Mouse (Mus musculus): Measurements from ENCODE around the gene Prtn3.

Gene Prtn3

GRCm38 (mm10) chr10:79910556-79910955, 36.3 kb downstream of the Prtn3 start, which contains the start of gene Gm26602:
TSS of gene Gm26602 (plus strand) at chr10:79910856.
- no peak for DNase-seq (ENCODE audit: low spot score)

- no peak for DNase-seq (ENCODE audit: low spot score)
Observed at GRCm38 (mm10) chr10:79912412-79912811, 38.1 kb downstream of the Prtn3 start.

- DNase-seq (ENCODE audit: low spot score), result no peak
Observed at GRCm38 (mm10) chr10:79914131-79914947, 40.1 kb downstream of the Prtn3 start.

- DNase-seq (ENCODE audit: low spot score), result no peak
Observed at GRCm38 (mm10) chr10:79914948-79915596, 40.8 kb downstream of the Prtn3 start.

- no peak for DNase-seq (ENCODE audit: low spot score)
Observed at GRCm38 (mm10) chr10:79916081-79916480, 41.8 kb downstream of the Prtn3 start.

DNA sequence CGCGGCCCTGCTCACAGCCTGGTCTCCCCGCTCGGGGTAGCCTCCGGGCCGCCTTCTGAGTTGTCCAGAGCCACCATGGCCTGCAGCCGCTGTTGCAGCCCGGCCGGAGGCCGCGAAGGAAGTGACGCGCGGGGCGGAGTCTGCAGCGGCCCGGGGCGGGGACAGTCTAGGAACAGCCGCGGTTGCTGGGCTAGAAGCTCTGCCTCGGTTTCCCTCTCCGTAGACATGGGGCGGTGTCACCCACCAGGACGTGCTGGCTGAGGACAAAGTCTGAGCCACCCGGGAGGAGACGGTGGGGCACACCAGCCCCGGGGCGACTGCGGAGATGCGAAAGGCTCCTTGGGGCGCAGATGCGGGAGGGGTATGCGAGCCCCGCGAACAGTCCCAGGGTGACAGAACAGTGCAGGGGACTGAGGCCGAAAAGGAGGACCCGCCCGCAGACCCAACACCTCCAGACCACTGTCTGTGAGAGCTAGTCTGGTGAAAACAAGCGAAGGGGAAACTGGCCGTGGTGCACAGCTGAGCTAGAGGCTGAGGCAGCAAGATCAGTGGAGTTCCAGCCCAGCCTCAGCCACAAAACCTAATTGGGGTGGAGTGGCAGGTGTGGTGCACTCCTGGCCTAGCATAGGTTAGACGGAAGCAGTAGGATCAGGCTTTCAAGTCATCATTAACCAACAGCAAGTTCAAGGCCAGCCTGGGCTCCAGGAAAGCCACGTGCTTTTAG, 42.7 kb downstream of the Prtn3 start, which contains the start of gene Kiss1r:
Kiss1r (plus strand) TSS at position 164 of the 724 bp plus-strand sequence.
- DNase-seq (ENCODE audit: low spot score), result peak; percentile 68

- no peak for DNase-seq (ENCODE audit: low spot score)
Observed at GRCm38 (mm10) chr10:79917532-79918100, 43.3 kb downstream of the Prtn3 start.

GRCm38 (mm10) chr10:79918231-79919078, 44.2 kb downstream of the Prtn3 start:
- DNase-seq (ENCODE audit: low spot score), result no peak

DNA sequence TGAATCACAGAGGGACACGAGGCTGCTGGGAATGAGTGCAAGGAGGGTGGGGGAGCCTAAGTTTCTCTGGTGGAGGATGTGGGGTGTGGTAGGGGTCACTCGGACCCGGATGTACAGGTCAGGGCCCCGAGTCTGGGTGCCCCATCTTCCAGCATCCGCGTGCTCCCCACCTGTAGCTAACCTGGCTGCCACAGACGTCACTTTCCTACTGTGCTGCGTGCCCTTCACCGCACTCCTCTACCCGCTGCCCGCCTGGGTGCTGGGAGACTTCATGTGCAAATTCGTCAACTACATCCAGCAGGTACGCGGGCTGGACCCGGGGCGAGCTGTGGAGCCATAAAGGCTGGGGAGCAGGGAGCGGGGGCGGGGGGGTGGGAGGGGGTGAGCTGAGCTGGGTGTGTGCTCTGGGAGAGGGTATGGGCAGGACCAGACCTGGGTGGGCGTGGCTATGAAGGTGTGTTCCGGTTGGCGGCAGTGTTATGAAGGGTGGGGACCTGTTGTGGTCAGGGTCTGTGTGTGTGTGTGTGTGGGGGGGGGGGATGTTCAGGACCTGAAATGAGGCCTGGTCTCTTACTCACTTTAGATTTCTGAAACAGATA, 45.1 kb downstream of the Prtn3 start:
- no peak for DNase-seq (ENCODE audit: low spot score)

DNA sequence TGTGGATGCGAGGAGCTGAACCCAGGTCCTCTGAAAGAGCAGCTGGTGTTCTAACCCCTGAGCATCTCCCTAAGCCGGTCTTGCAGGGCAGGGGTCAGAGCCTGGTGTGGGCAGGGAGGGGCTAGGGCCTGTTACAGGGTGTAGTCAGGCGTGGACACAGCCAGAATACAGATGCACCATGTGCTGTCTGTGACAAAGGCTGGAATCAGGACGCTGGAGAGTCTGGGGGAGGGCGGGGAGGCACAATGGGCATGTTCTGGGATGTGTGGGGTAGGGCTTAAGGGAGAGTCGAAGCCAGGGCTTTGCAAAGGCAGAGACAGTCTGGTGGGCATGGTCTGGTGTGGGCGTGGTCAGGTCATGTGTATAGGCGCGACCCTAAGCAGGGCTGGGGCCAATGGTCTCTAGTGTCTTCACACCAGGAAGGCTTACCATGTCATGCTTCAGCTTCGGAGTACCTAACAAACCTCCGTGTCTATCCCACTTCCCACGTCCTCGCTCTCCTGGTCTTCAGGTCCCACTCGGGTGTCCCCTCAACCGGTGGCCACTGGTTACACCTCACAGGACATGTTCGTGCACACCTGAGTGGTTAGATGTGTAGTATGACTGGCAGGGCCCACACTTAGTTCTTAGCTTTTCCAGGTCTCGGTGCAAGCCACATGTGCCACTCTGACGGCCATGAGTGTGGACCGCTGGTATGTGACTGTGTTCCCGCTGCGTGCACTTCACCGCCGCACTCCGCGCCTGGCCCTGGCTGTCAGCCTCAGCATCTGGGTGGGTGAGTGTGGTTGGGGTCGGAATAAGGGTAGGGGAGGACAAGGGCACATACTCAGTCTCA, 46.0 kb downstream of the Prtn3 start:
- DNase-seq (ENCODE audit: low spot score), result no peak

GRCm38 (mm10) chr10:79920958-79921535, 46.8 kb downstream of the Prtn3 start, which contains the start of gene R3hdm4:
TSS of gene R3hdm4 (minus strand) at chr10:79921208.
- no peak for DNase-seq (ENCODE audit: low spot score)

DNA sequence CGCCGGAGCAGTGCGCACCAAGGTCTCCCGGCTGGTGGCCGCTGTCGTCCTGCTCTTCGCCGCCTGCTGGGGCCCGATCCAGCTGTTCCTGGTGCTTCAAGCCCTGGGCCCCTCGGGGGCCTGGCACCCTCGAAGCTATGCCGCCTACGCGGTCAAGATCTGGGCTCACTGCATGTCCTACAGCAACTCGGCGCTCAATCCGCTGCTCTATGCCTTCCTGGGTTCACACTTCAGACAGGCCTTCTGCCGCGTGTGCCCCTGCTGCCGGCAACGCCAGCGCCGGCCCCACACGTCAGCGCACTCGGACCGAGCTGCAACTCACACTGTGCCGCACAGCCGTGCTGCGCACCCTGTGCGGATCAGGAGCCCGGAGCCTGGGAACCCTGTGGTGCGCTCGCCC, 47.3 kb downstream of the Prtn3 start:
- DNase-seq (ENCODE audit: low spot score), result no peak

DNA sequence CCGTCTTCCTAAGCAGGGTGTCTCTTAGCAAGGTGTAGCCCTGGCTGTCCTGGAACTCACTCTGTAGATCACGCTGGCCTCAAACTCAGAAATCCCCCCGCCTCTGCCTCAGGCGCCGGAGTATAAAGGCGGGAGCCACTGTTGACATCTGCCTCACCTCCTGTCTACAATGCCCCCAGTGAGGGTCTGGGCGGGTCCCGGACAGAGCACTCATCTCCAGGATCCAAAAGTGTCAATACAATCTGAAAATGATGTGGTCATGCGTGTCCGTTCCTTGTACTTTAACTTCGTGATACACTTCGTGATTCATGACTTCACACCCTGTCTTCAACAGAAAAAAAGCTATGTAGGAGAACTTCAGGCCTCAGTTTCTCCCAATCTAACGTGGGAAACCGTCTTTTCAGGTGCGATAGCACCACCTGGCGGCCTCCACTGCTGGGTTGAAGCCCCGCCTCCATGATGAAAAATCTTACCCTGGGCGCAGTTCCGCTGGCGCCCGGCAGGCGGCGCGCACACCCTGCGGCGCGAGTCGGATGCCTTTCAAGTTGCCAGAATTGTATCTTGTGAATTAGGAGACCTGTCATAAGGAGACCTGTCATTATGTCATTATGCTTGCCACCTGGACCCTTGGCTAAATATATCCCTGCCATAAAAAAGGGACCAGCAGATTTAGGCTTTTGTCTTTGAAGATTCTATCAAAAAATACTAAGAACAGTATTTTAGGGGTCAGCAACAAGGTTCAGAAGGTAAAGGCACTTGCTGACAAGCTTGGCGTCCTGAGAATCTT, 50.9 kb downstream of the Prtn3 start:
- peak; percentile 68 for DNase-seq (ENCODE audit: low spot score)

DNA sequence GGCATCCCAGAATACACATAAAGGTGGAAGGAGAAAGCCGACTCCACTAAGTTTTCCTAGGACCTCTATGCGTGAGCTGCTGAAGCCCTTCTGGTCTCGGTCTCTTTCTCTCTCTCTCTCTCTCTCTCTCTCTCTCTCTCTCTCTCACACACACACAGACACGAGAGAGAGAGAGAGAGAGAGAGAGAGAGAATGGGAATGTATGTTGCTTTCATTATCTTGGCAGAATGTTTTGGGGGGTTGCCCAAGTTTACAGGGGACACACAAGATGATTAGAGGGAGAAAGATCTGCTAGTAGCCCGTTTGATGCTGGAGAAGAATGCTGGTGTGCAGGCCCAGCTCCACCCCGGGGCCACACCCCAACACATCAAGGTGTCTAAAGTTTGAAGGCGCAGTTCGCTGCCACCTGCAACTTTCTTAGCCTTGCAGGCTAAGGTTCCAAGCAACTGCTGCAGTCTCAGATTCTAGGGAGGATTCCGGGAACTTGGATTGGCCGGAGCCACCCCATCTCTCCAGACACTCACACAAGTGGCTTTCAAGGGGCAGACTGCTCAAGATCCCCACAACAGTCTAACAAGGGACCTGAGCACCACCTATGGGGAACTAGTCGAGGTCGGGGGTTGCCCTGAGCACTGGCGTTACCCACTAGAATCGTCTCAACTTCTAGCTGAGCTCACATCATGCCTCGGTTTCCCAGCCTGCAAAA, 51.7 kb downstream of the Prtn3 start:
- DNase-seq (ENCODE audit: low spot score), result no peak

- peak; percentile 54 for DNase-seq (ENCODE audit: low spot score)
Observed at GRCm38 (mm10) chr10:79926491-79927323, 52.4 kb downstream of the Prtn3 start, which contains the start of gene Arid3a. TSS of gene Arid3a (plus strand) at chr10:79927043.

GRCm38 (mm10) chr10:79927324-79928029, 53.2 kb downstream of the Prtn3 start:
- DNase-seq (ENCODE audit: low spot score), result no peak

Data from urinary bladder, postnatal 10 days (tissue).